ENCODE assay signal across 20 mouse cellular contexts in genomic region chr7:49000816-49001215, GRCm38 (mm10).
DNase-seq lines count a peak whose midpoint lies in the region; ATAC-seq lines count a peak whose summit lies in the region.
"Had no signal": no experiment of that assay in that cellular context is flagged by ENCODE, and none has a peak within 500 bp of the region (broad histone marks: within the 10 kb centered on the region; RNA-seq: fewer than 3 reads in every experiment).

No protein-coding gene starts in this region.

- H3K4me3 ChIP-seq in heart, embryonic 11.5 days (ENCODE audit: low read depth, low read length) = no peak overlapping the region
- H3K4me3 ChIP-seq: hindbrain, embryonic 15.5 days; liver, embryonic 15.5 days; myocyte; neural tube, embryonic 15.5 days had no signal

- no peaks in the 10 kb centered on the region for H3K9me3 ChIP-seq in heart, embryonic 11.5 days (replicated peaks; ENCODE audit: control insufficient read depth, low read length)
- H3K9me3 ChIP-seq: hindbrain, embryonic 15.5 days; liver, embryonic 15.5 days; neural tube, embryonic 15.5 days had no signal

- peaks cover 7% of the 10 kb centered on the region; the same call in 1 of the 2 replicates for H3K4me1 ChIP-seq in heart, embryonic 11.5 days (ENCODE audit: control insufficient read depth, insufficient read depth, low read length)

- peak; percentile 49 for ATAC-seq in megakaryocyte, adult 5-6 weeks (ENCODE audit: poor library complexity, severe bottlenecking)
- no peak for ATAC-seq in heart, embryonic 11.5 days (replicated peaks; ENCODE audit: insufficient number of reproducible peaks, low FRiP score, low TSS enrichment)
- ATAC-seq: intestine, embryonic 16.5 days; lung, postnatal 0 days had no signal

- no peak overlapping the region for H3K9ac ChIP-seq in heart, embryonic 11.5 days (ENCODE audit: low read depth, low read length)
- H3K9ac ChIP-seq: hindbrain, embryonic 15.5 days; liver, embryonic 15.5 days; neural tube, embryonic 15.5 days had no signal

- H3K4me2 ChIP-seq in heart, embryonic 11.5 days = no peak overlapping the region
- H3K4me2 ChIP-seq: hindbrain, embryonic 15.5 days; liver, embryonic 15.5 days; midbrain, embryonic 11.5 days; neural tube, embryonic 15.5 days had no signal

- peak; percentile 25 to 56 for DNase-seq in layer of hippocampus, adult 18-20 months (ENCODE audit: low spot score in 2 of 2)
- no peak for DNase-seq in layer of hippocampus, postnatal 10 days (ENCODE audit: low spot score in 2 of 2)
- peak; percentile 33 to 62 for DNase-seq in right cerebral cortex, adult 2 months (ENCODE audit: low spot score in 2 of 2)
- DNase-seq in right cerebral cortex, postnatal 14 days = no peak
- DNase-seq in cerebellum, adult 11 months = no peak
- DNase-seq: adrenal gland, postnatal 14 days; cerebellum, adult 9-10 months; gastrocnemius, postnatal 25 days; heart, postnatal 10 days; thymus, postnatal 36 days had no signal

- WGBS in heart, embryonic 11.5 days (ENCODE audit: insufficient replicate concordance) = 67% methylated on average over 3 of the region's 3 CpGs

- H3K27me3 ChIP-seq in heart, embryonic 11.5 days (ENCODE audit: control insufficient read depth, insufficient read depth, low read length) = no peaks in the 10 kb centered on the region
- H3K27me3 ChIP-seq: hindbrain, embryonic 15.5 days; neural tube, embryonic 15.5 days had no signal

- H3K27ac ChIP-seq in heart, embryonic 11.5 days (ENCODE audit: low read depth, low read length) = no peak overlapping the region
- H3K27ac ChIP-seq: hindbrain, embryonic 15.5 days; kidney, postnatal 0 days; liver, embryonic 15.5 days; neural tube, embryonic 15.5 days had no signal

- no peaks in the 10 kb centered on the region for H3K36me3 ChIP-seq in heart, embryonic 11.5 days (ENCODE audit: control insufficient read depth, insufficient read depth, low read length)
- H3K36me3 ChIP-seq: hindbrain, embryonic 15.5 days; liver, embryonic 15.5 days; neural tube, embryonic 15.5 days had no signal

Comparison
In these comparisons a context has a peak if more than half of its experiments do, and no peak if none do; other contexts are left out.
1. DNase-seq: peak in layer of hippocampus, adult 18-20 months (2 of 2) and right cerebral cortex, adult 2 months (2 of 2); none in layer of hippocampus, postnatal 10 days (0 of 2), right cerebral cortex, postnatal 14 days (single experiment) and cerebellum, adult 11 months (single experiment).